Mouse (Mus musculus) layer of hippocampus, adult 9-11 months (tissue): ENCODE measurements around the gene Nt5c2.

Experiments used
- DNase-seq: peaks from one replicate; pipeline ENCODE4 v3.0.0; 2022

Gene Nt5c2

GRCm38 (mm10) chr19:46875790-46876189 is 139.2 kb downstream of the Nt5c2 start:
- peak; percentile 79 for DNase-seq

- DNase-seq = no peak
Observed at GRCm38 (mm10) chr19:46873924-46874323, 141.0 kb downstream of the Nt5c2 start.

GRCm38 (mm10) chr19:46871651-46872050 is 143.3 kb downstream of the Nt5c2 start:
- DNase-seq = no peak

GRCm38 (mm10) chr19:46871096-46871495 is 143.9 kb downstream of the Nt5c2 start:
- DNase-seq = no peak

- peak; percentile 71 for DNase-seq
Observed at GRCm38 (mm10) chr19:46869526-46869925, 145.4 kb downstream of the Nt5c2 start.

- DNase-seq = no peak
Observed at GRCm38 (mm10) chr19:46869049-46869448, 145.9 kb downstream of the Nt5c2 start.

GRCm38 (mm10) chr19:46865381-46865780 is 149.6 kb downstream of the Nt5c2 start:
- DNase-seq = no peak

GRCm38 (mm10) chr19:46864731-46865331 is 150.1 kb downstream of the Nt5c2 start:
- no peak for DNase-seq

GRCm38 (mm10) chr19:46864079-46864478 is 150.9 kb downstream of the Nt5c2 start:
- no peak for DNase-seq

- no peak for DNase-seq
Observed at GRCm38 (mm10) chr19:46863236-46863927, 151.6 kb downstream of the Nt5c2 start.

GRCm38 (mm10) chr19:46862556-46862955 is 152.4 kb downstream of the Nt5c2 start:
- DNase-seq = no peak

GRCm38 (mm10) chr19:46858200-46858599 is 156.8 kb downstream of the Nt5c2 start:
- no peak for DNase-seq

- DNase-seq = no peak
Observed at GRCm38 (mm10) chr19:46857277-46857989, 157.5 kb downstream of the Nt5c2 start.

- no peak for DNase-seq
Observed at GRCm38 (mm10) chr19:46856780-46857179, 158.2 kb downstream of the Nt5c2 start.

- no peak for DNase-seq
Observed at GRCm38 (mm10) chr19:46856232-46856631, 158.7 kb downstream of the Nt5c2 start.

- DNase-seq = no peak
Observed at GRCm38 (mm10) chr19:46849443-46849997, 165.4 kb downstream of the Nt5c2 start.

- no peak for DNase-seq
Observed at GRCm38 (mm10) chr19:46848381-46849268, 166.3 kb downstream of the Nt5c2 start.

GRCm38 (mm10) chr19:46846459-46846858 is 168.5 kb downstream of the Nt5c2 start:
- no peak for DNase-seq

- no peak for DNase-seq
Observed at GRCm38 (mm10) chr19:46846056-46846455, 168.9 kb downstream of the Nt5c2 start.

GRCm38 (mm10) chr19:46843030-46843429 is 171.9 kb downstream of the Nt5c2 start:
- DNase-seq = no peak

- DNase-seq = no peak
Observed at GRCm38 (mm10) chr19:46841016-46841415, 173.9 kb downstream of the Nt5c2 start.

- DNase-seq = no peak
Observed at GRCm38 (mm10) chr19:46837290-46838079, 177.5 kb downstream of the Nt5c2 start.
